7 mouse cellular contexts compared by ENCODE assay signal in genomic region chr12:105027323-105027991, GRCm38 (mm10). TPM values are rescaled to one million over a fixed set of nuclear protein-coding genes. Genes with fewer than 3 reads are reported as not detected.
DNase-seq lines count a peak whose midpoint lies in the region; TF ChIP-seq lines count a peak whose summit lies in the region.

No protein-coding gene starts in this region.

- no peak overlapping the region for H3K9ac ChIP-seq in ES-Bruce4 (ENCODE audit: low read depth, poor library complexity, severe bottlenecking)

- peaks cover 29% of the 10 kb centered on the region for H3K79me3 ChIP-seq in C2C12 (ENCODE audit: low read depth)

- TF ChIP-seq CTCF in C2C12 (IDR thresholded peaks at IDR 0.05; ENCODE audit: control insufficient read depth, insufficient read depth, insufficient read length) (peak; percentile 76), ES-Bruce4 (IDR thresholded peaks at IDR 0.05; ENCODE audit: low read depth, low read length) (peak; percentile 95)

- H3K4me3 ChIP-seq in C2C12 (ENCODE audit: insufficient read depth, poor library complexity, severe bottlenecking), result no peak overlapping the region
- no peak overlapping the region for H3K4me3 ChIP-seq in ES-Bruce4 (ENCODE audit: low read depth, low read length)

- no peaks in the 10 kb centered on the region for H3K4me1 ChIP-seq in ES-Bruce4 (ENCODE audit: control insufficient read depth, insufficient read depth, low read length)

- no peaks in the 10 kb centered on the region for H3K27me3 ChIP-seq in C2C12 (ENCODE audit: control insufficient read depth, insufficient read depth, insufficient read length)
- no peaks in the 10 kb centered on the region for H3K27me3 ChIP-seq in ES-Bruce4 (ENCODE audit: control insufficient read depth, insufficient read depth, low read length, poor library complexity, severe bottlenecking)

- TF ChIP-seq POLR2A in ES-Bruce4 (IDR thresholded peaks at IDR 0.05; ENCODE audit: insufficient read depth, low read length), result no peak

- H3K79me2 ChIP-seq in C2C12 (ENCODE audit: control insufficient read depth, insufficient read depth), result peaks cover 44% of the 10 kb centered on the region

- peaks cover 28% of the 10 kb centered on the region for H3K36me3 ChIP-seq in C2C12 (ENCODE audit: control insufficient read depth, insufficient read depth)
- peaks cover 14% of the 10 kb centered on the region for H3K36me3 ChIP-seq in ES-Bruce4 (ENCODE audit: control insufficient read depth, insufficient read depth, low read length, poor library complexity, severe bottlenecking)

- DNase-seq in c-Kit-positive CD71-positive TER-119-negative erythroid progenitor cells, embryonic 14.5 days (ENCODE audit: low read depth), result peak; percentile 99
- DNase-seq in gastrocnemius, postnatal 4 days (ENCODE audit: low spot score in 2 of 2), result peak; percentile 45 to 69
- DNase-seq in kidney, postnatal 25 days, result peak; percentile 80 to 87
- peak; percentile 84 for DNase-seq in lung, postnatal 14 days
- DNase-seq in right cerebral cortex, postnatal 4 days, result peak; percentile 61

- H3ac ChIP-seq in C2C12 (ENCODE audit: control insufficient read depth, insufficient read length, low read depth), result no peak overlapping the region

- peak overlapping the region; percentile 21; the same call in 1 of the 2 replicates for H3K27ac ChIP-seq in ES-Bruce4 (ENCODE audit: insufficient read depth, low read length)

- 0 out of 2 replicates have a peak, but pooled peaks have one; percentile 27 for TF ChIP-seq EP300 in ES-Bruce4 (IDR thresholded peaks at IDR 0.05; ENCODE audit: insufficient read depth, low read depth, low read length)

- H3K9me3 ChIP-seq in ES-Bruce4 (replicated peaks; ENCODE audit: control insufficient read depth, insufficient read depth, low read length, poor library complexity, severe bottlenecking), result no peaks in the 10 kb centered on the region

TF ChIP-seq in C2C12, 6 proteins besides CTCF, POLR2A, EP300 and RAD21:
- TF ChIP-seq MAX (IDR thresholded peaks at IDR 0.05) (peak; percentile 36), MYOD1 (IDR thresholded peaks at IDR 0.05; ENCODE audit: control insufficient read depth, insufficient read length, low read depth) (no peak)

RNA-seq across cellular contexts. Expression of gene Glrx5, which starts 5.0 kb away (rescaled TPM):
- polyA plus RNA-seq in C2C12 (2012; fragmentation: generic; extraction: Trizol) (92.2 TPM), ES-Bruce4 (2011; ENCODE audit: insufficient read depth, insufficient read length, low read depth, missing spikeins) (36.4 and 38.7 TPM in 2 replicates)
- 10 to 100 TPM; 64.0 to 65.3 TPM for total RNA-seq in gastrocnemius, postnatal 4 days (2021)

RNA-seq across cellular contexts. Expression of gene Syne3, which starts 17.8 kb away (rescaled TPM):
- polyA plus RNA-seq in C2C12 (2012; fragmentation: generic; extraction: Trizol) (24.8 TPM), ES-Bruce4 (2011; ENCODE audit: insufficient read depth, insufficient read length, low read depth, missing spikeins) (1.2 and 1.9 TPM in 2 replicates)
- 10 to 100 TPM; 17.7 to 19.2 TPM for total RNA-seq in gastrocnemius, postnatal 4 days (2021)
